Mouse (Mus musculus) layer of hippocampus, adult 11-12 months (tissue): ENCODE data around the gene Sgip1.

Experiments used
- DNase-seq: peaks from one replicate; pipeline ENCODE4 v3.0.0; 2022; ENCODE audit warnings: low spot score

Gene Sgip1

GRCm38 (mm10) chr4:102895866-102896265 lies 154.8 kb downstream of the Sgip1 start:
- DNase-seq: no peak

GRCm38 (mm10) chr4:102898987-102899386 lies 157.9 kb downstream of the Sgip1 start:
- no peak for DNase-seq

DNA sequence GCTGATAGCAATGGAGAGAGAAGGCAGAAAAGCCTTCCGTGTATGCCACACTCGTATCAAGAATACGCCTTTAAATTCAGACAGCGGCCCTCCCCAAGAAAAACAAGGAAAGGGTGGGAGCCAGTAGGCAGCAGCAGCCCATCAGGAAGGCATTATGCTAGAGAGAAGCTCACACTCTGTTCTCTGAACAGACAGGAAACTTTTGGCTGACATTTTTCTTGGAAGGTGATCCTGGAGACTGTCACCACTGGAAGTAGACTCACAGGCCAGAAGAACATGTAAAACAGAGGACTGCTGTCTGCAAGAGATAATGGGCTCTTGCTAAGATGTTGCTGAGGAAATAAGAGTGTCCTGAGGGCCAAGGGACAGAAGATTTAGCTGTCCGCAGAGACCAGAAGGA lies 158.6 kb downstream of the Sgip1 start:
- DNase-seq: no peak

GRCm38 (mm10) chr4:102900166-102900565 lies 159.1 kb downstream of the Sgip1 start:
- DNase-seq: no peak

DNA sequence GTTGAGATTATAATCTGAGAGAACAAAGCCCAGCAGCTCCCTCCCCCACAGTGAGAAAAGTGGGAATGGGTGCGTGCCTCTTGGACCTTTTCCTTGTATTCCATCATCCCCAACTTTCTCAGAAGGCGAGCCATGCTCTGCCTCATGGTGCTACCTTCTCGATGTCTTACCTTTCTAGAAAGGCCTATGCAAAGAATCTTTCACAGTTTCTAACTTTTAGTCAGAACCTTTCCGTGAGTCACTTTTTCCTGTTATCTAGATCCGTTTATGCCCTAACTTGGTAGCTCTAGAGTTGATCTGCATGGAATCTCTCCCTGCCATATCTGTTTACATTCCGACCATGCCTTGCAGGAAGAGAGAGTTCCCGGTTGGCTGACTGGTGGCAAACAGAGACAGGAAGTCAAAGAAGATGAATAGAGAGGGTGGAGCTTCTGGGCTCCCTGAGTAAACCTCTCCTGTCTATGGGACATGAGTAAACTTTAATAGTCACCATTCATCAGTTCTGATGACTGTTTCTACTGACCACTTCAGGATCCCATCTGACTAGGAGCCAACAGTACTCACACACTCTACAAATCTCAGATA lies 166.8 kb downstream of the Sgip1 start:
- DNase-seq: no peak

- DNase-seq: no peak
These were observed 169.1 kb downstream of the Sgip1 start for GRCm38 (mm10) chr4:102910191-102910590.

DNA sequence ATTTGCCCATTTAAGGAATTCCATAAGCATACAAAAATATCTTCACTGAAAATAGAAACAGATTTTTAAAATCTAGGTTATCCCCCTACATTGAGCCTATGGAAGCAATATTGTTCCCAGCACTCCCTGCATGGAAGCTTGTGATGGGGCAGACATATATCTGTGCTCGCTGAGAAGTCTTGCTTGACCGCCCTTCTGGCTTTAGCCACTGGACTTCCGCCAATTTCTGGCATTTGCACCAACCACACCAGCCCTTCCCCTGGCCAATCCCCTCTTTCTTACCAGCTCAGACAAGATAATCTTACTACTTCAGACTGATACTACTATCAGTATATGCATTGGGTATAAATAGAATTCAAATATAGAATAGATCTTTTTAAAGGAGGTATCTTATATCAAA lies 172.1 kb downstream of the Sgip1 start:
- no peak for DNase-seq

DNA sequence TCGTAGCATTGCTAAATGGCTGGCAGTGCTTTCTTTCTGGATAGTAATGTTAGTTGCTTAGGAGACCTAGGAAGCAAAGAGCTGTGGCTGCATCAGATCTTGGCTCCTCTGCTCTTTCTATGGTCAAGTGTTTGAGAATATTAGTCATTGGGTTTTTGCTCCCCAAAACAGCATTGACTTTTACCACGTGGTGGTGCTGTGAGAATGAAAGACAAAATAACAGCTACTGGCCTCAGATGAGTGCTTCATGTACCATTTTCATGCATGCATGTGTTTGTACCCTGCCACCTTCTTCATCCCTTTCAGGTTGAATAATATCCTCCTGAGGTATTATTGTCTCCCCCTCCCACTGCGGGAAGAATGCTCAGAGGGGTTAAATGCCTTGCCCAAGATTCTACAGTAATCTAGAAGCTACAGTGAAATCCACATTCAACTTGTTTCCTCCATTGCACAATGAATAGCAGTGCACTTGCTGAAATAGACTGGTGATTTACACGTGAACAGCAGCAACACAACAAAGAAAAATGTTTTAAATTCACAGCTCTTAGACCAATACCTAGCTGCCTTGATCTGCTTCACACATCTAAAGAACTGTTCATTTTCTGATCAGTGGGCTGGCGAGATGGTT lies 172.7 kb downstream of the Sgip1 start:
- no peak for DNase-seq

- DNase-seq: no peak
These were observed 177.1 kb downstream of the Sgip1 start for GRCm38 (mm10) chr4:102918191-102918590.

GRCm38 (mm10) chr4:102929491-102929890 lies 188.4 kb downstream of the Sgip1 start:
- no peak for DNase-seq

DNA sequence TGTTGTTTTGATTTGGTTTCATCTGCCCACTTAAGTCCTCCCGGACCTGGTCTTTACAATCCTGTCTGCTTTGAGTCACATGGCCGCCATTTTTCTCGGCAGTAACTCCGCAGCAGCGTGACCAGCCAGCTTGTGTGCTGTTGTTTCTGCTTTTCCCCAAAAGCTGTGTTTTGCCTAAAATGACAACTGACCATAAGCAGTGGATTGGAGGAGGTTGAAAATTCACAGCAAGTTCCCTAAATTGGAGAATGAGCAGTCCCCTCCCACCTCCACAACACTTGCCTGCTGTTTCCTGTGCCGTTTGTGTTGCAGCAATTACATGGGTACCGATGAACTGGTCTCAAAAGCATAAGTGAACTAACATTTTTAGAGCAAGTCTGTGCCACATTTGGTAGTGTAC lies 189.6 kb downstream of the Sgip1 start:
- DNase-seq: no peak

- DNase-seq: no peak
These were observed 199.2 kb downstream of the Sgip1 start for GRCm38 (mm10) chr4:102940266-102940665.

DNA sequence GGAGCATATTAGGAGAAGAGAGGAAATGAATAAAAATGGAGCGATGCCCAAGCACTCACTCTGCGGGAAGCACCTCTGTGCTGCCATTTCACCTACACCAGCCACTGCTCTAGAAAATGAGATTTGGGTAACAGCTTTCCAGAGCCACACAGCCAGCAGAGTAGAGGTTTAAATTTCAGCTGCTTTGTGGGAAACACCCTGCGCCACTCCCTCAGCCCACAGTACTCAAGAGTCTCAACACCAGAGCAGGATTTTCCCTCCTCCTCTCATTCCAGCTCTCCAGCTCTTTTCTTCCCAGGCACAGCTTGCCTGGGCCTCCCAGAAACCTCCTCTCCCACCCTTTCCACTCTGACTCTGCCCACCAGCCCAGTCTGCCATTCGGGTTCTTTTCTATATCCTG lies 199.6 kb downstream of the Sgip1 start:
- DNase-seq: no peak

- no peak for DNase-seq
These were observed 203.2 kb downstream of the Sgip1 start for GRCm38 (mm10) chr4:102944325-102944724.

DNA sequence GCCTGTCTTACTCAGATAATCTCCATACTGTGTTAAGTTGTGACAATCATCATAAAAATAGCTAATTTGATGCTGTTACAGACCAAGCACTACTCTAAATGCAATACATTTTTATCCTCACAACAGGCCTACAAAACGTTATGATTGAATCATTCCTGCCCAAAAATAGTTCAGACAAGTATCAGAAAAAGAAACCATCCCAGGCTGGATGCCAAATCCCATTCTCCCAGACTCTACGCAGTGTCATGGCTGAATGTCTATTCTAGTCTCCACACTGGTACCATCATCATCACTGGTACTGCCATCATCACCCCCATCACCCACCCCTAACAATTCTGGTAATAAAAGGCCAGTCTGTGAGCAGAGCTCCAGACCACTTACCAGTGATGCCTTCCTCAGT lies 211.4 kb downstream of the Sgip1 start:
- DNase-seq: peak; percentile 18

GRCm38 (mm10) chr4:102955294-102955956 lies 214.3 kb downstream of the Sgip1 start:
- DNase-seq: no peak

DNA sequence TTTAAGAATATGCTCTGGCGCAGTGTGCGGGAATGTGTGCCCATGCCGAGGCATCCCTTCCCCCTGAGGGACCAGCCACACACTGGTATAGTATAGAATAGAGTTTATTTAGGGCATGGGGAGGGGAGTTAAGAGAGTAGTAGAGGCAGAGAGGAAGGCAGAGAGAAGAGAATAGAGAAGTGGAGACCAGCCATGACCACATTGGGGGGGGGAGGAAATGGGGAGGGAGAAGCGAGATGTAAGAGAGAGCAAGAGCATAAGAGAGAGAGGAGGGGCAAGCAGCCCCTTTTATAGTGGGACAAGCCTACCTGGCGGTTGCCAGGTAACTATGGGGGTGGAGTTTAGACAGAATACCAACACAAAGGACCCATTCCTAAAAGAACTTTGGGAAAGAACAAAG lies 218.3 kb downstream of the Sgip1 start:
- no peak for DNase-seq

DNA sequence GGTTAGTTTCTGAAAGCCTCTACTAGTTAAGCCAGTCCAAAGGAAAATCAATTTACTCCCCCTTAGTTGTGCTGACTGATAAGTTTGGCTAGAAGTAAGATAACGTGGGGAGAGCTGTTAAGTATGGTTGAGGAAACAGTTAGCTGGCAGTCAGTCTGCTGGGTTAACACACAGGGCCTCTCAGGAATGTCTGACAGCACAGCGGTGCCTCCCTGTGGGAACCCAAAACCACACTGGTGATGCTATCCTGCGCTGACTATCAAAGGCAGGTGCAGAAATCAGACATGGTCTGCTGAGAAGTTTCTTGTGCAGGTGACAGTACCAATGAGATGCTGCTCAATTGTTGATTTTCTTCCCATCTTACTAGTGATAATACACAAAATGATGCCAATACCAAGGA lies 223.1 kb downstream of the Sgip1 start:
- no peak for DNase-seq

DNA sequence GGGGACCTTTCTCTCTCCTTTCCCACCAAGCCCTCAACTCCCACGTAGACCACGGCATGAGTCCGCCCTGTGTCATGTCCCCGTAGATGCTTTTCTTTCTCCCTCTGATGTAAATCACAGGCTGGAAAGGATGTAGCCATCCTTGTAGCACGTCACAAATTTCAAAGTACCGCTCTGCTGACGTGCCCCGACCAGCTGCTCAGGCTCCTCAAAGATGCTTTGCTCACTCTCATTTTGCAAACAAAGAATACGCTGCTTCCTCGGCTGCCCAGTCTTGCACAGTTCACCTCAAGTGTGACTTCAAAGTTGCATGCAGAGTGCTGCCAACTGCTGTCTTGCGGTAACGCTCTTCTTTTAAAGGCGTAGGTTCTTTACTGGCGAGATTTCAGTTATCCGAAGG lies 226.7 kb downstream of the Sgip1 start:
- no peak for DNase-seq

GRCm38 (mm10) chr4:102969599-102969998 lies 228.5 kb downstream of the Sgip1 start:
- no peak for DNase-seq

DNA sequence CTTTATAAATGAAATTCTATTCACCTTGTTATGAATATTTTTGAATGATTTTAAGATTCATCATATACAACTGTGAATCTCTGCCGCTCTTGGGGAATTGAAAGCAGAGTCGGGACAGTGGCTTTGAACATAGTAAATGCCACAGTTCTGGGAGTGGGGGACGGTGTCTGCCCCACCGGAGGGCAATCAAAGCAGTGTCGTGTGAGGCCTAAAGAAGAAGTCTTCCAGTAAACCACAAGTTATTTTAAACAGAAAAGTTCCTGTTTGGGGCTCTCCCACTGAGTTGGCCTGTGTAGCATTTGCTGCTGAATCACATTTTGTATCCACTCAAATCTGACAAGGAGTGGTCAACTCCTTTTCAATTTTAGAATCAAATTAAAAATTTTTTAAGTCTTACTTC lies 230.1 kb downstream of the Sgip1 start:
- DNase-seq: no peak

- DNase-seq: no peak
These were observed 231.0 kb downstream of the Sgip1 start for GRCm38 (mm10) chr4:102972071-102972470.

DNA sequence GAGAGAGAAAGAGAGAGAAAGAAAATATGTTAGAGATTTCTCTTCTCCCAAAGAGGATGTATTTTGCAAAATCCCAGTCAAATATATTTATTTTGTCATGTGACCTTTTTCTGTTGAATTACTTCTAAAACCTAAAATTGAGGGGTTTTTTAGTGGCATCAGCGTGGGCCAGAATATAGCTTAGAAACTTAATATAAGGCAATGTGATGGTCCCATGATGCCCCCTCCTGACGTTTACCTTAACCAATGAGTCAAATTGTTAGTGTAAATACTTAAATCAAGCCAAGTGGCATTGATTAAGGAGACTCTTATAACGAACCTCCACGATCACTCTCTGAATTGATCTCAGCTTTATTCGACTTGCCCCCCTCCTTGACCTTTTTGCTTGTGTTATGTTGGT lies 233.1 kb downstream of the Sgip1 start:
- DNase-seq: no peak
